Mouse (Mus musculus): ENCODE data around the gene Igfbp7.

DNA sequence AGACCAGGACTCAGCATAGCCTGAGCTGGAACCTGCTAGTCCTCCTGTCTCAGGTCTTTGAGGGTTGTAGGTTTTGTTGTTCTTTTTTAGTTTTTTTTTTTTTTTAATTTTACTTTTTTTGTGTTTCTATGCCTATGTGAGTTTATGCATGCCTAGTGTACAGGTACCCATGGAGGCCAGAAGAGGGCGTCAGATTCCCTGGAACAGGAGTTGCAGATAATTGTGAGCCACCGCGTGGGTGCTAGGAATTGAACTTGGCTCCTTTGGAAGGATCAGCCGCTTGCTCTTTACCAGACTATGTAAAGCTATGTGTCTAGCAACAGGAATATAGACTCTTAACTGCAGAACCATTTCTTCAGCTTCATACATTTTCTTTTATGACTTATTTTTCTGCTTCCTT, 93.6 kb downstream of the Igfbp7 start:
- TF ChIP-seq RCOR1 (conservative IDR thresholded peaks at IDR 0.05; ENCODE audit: low read depth, low read length) (no peak), TCF12 (IDR thresholded peaks at IDR 0.05; ENCODE audit: low read depth, low read length) (no peak), CHD2 (IDR thresholded peaks at IDR 0.05; ENCODE audit: low read length) (no peak), NRF1 (IDR thresholded peaks at IDR 0.05; ENCODE audit: low read depth, low read length) (no peak), USF2 (conservative IDR thresholded peaks at IDR 0.05; ENCODE audit: low read depth, low read length) (no peak)

All from CH12.LX (cell line).